Mouse (Mus musculus) spleen, adult 2 months (tissue): ENCODE measurements around the gene Sspn. TPM values are rescaled to one million over a fixed set of nuclear protein-coding genes. Genes with fewer than 3 reads are reported as not detected.

ENCODE experiments used
- DNase-seq, 2 experiments: peaks; one replicate each; pipeline versions ENCODE4 v3.0.0 to v3.0.0-alpha.2; 2012 to 2021; ENCODE audit warnings: low spot score in 2 of 2, low read depth in 1 of 2
- H3K27ac ChIP-seq: fragments of 200-500 bp; 2 replicates; pipeline ENCODE4 v1.5.1; 2012; ENCODE audit warnings: low read length, inconsistent platforms; ENCODE audit not compliant: insufficient read depth
- H3K27me3 ChIP-seq: fragments of 200-500 bp; 2 replicates; pipeline ENCODE4 v1.6.1; 2012; ENCODE audit warnings: mild to moderate bottlenecking, moderate library complexity, low read length, inconsistent platforms; ENCODE audit not compliant: control insufficient read depth, insufficient read depth
- H3K36me3 ChIP-seq: fragments of 200-500 bp; 2 replicates; pipeline ENCODE4 v1.6.1; 2012; ENCODE audit warnings: mild to moderate bottlenecking, low read length, inconsistent platforms; ENCODE audit not compliant: control insufficient read depth, insufficient read depth
- H3K4me1 ChIP-seq: fragments of 200-500 bp; 2 replicates; pipeline ENCODE4 v1.6.1; 2011; ENCODE audit warnings: inconsistent platforms; ENCODE audit not compliant: control insufficient read depth, insufficient read depth, insufficient read length
- H3K4me3 ChIP-seq: fragments of 200-500 bp; 2 replicates; pipeline ENCODE4 v1.5.1; 2011; ENCODE audit warnings: mild to moderate bottlenecking, inconsistent platforms; ENCODE audit not compliant: insufficient read depth, insufficient read length; ENCODE audit errors: extremely low read depth
- CTCF ChIP-seq: fragments of 200-500 bp; IDR thresholded peaks from 2 replicates; pipeline ENCODE4 v1.5.1; 2011; ENCODE audit warnings: mild to moderate bottlenecking, inconsistent platforms; ENCODE audit not compliant: insufficient read depth, insufficient read length, insufficient replicate concordance; ENCODE audit errors: extremely low read depth
- POLR2A ChIP-seq: fragments of 200-500 bp; IDR thresholded peaks from 2 replicates; pipeline ENCODE4 v1.6.1; 2011; ENCODE audit warnings: low read depth, low read length, inconsistent platforms
- WGBS: fragments of 180-500 bp; shearing (Covaris S2); methylation state at CpG from one replicate; pipeline ENCODE4 v1.1.7; 2018; 5-methylcytosine and 5-hydroxymethylcytosine counted together
- polyA plus RNA-seq: library from polyadenylated mRNA; depleted of rRNA; stranded (reverse); fragments of >200 nt; gene quantifications from 2 replicates; pipeline ENCODE4 v1.2.3, GENCODE M21; 2012

Sspn gene
- polyA plus RNA-seq, 1 experiment = 2.0 TPM

DNA sequence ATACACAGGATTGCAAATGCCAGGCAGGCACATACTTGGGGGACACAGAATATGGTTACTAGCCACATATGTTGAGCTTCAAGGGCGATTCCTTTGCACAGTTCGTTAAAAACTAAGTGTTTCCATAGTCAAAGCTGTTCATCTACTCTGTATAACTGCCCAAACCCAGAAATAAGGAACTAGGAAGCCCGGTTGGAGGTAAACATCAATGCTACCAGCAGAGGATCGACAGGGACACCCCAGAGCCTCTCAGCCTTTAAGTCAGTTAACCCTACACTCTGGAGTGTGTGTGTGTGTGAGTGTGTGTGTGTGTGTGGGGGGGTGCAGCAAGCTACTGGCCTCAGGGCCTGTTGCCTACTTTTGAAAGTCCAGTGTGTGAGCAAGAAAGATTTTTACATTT lies 21.5 kb upstream of the Sspn start:
- Histone ChIP-seq H3K36me3 (no peaks in the 10 kb centered on the region), H3K27ac (no peak overlapping the region)
- WGBS = 22% methylated on average over 4 of the region's 4 CpGs

DNA sequence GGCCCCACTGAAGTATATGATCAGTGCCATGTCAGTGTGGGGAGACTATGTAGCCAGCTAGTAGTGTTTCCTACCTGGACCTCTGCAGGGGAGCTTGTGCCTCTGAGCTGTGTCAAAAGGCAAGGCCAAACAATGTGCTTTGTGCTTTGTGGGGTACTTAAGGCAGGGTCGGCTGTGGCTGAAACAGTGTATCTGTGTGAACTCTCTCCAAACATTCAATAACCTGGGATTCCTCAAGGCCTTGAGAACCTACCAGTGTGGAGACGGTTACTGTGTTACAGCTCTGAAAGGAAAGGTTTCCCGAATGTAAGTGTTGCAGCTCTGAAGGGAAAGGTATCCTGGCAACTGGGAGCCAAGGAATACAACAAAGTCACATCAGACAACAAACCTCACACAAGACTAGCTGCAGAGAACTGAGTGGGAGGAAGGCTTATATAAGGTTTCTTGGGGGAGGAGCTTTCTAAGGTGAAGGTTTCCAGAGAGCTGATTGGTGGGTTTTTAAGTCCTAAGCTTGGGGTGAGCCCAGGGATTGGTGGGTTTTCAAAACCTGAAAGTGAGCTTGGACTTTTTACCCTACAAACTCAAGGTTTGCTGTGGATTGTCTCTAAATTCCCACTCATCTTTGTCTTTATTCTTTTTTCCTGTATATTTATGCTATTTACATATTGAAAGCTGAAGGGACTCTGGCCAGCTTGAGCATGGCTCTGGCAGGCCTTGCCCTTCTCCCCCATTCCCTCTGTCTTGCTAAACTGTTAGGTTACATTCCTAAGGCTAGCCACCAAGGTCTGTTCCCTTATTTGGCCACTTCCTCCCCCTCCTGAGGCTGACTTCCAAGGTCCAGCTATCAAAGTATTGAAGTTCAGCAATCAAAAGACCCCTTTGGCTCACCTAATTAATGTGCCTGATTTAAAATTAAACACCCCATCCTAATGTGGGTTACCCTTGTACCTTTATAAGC lies 20.7 kb upstream of the Sspn start:
- Histone ChIP-seq H3K27ac (no peak overlapping the region), H3K4me1 (peaks cover 5% of the 10 kb centered on the region; the same call in 1 of the 2 replicates), H3K4me3 (no peak overlapping the region), H3K27me3 (no peaks in the 10 kb centered on the region), H3K36me3 (no peaks in the 10 kb centered on the region)
- WGBS = 94% methylated on average over 3 of the region's 3 CpGs
- no peak for DNase-seq
- no peak for TF ChIP-seq CTCF
- TF ChIP-seq POLR2A = no peak

More for the DNA sequence above, 21.5 kb upstream of the Sspn start:
- DNase-seq = no peak
- no peak overlapping the region for H3K4me3 ChIP-seq
- peaks cover 6% of the 10 kb centered on the region; the same call in 1 of the 2 replicates for H3K4me1 ChIP-seq
- TF ChIP-seq CTCF (no peak), POLR2A (no peak)
- no peaks in the 10 kb centered on the region for H3K27me3 ChIP-seq

DNA sequence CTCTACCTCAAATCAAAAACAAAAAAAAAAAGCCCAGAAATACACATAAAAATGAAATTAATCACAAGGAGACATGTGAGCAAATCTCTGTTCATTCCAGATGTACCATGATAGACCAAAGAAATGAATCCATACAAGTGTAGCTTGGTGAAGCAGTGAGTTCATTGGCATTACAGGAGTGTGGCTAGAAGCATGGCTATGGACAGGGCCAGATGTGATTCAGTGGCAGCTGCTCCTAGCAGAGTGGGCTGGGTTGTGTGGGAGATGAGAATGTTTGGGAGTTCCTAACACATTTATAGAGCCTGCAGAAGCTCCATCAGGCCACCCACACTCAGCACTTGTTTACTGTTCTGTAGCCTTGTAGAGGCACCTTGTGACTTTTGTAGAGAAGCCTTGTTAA lies 19.2 kb upstream of the Sspn start:
- Histone ChIP-seq H3K4me3 (no peak overlapping the region), H3K27me3 (no peaks in the 10 kb centered on the region), H3K27ac (no peak overlapping the region), H3K36me3 (no peaks in the 10 kb centered on the region), H3K4me1 (no peaks in the 10 kb centered on the region; the same call in 1 of the 2 replicates)
- no peak for TF ChIP-seq CTCF
- TF ChIP-seq POLR2A = no peak
- no peak for DNase-seq

DNA sequence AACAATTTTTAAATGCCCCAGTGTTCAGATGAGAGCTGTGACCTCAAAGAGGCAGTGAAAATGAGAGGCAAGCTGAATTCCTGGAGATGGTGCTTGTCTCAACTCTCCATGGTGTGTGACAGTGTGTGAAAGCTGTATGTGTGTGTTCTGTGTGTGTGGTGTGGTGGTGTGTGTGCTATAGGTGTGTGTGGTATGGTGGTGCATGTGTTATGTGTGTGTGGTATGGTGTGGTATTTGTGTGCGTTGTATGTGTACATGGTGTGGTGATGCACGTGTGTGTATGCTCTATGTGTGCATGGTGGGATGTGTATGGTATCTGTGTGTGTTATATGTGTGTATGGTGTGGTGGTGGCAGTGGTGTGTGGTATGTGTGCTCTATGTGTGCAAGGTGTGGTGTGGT lies 16.0 kb upstream of the Sspn start:
- no peaks in the 10 kb centered on the region for H3K36me3 ChIP-seq
- no peak overlapping the region for H3K27ac ChIP-seq
- no peak overlapping the region for H3K4me3 ChIP-seq
- TF ChIP-seq CTCF = no peak
- no peak for TF ChIP-seq POLR2A
- no peak for DNase-seq
- WGBS = 96% methylated on average over 2 of the region's 2 CpGs
- H3K27me3 ChIP-seq = no peaks in the 10 kb centered on the region
- no peaks in the 10 kb centered on the region for H3K4me1 ChIP-seq

DNA sequence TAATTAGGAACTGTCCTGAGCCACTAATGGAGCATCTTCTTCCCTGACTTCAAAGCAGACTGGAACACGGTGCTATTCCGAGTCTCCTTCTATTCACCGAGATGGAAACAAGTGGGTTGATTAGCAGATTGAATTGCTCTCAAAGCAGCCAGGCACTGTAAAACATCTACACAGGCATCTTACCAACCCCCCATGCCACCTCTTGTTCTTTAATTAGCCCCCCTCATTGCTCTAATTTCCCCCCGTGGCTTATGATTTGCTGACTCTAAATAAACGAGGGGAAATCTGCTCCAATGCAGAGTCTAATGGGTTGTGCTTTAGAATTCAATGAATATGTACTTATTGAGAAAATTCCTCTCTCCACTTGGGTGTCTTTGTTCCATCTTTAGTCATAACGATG lies 15.0 kb upstream of the Sspn start:
- no peaks in the 10 kb centered on the region for H3K4me1 ChIP-seq
- H3K27ac ChIP-seq = no peak overlapping the region
- no peak for DNase-seq
- 81% methylated on average over 6 of the region's 6 CpGs for WGBS
- TF ChIP-seq CTCF = no peak
- TF ChIP-seq POLR2A = no peak
- H3K36me3 ChIP-seq = no peaks in the 10 kb centered on the region
- no peaks in the 10 kb centered on the region for H3K27me3 ChIP-seq
- no peak overlapping the region for H3K4me3 ChIP-seq

DNA sequence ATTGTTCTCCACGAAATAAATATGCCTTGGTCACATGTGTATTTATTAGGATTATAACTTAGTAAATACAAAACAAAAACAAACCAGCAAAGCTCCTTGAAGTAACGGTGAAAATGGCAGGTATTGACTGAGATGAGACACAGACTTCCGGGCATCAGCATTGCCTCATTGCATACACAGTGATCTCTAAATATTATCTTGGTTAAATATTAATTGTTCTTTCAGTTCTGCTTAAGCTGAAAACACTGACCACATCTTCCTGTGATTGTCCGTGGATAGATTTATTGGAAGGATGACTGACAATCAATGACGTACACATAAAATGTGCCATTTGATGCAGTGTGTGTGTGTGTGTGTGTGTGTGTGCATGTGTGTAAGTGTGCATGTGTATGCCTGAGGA lies 13.2 kb upstream of the Sspn start:
- TF ChIP-seq CTCF = no peak
- TF ChIP-seq POLR2A = no peak
- Histone ChIP-seq H3K36me3 (no peaks in the 10 kb centered on the region), H3K4me1 (no peaks in the 10 kb centered on the region), H3K27me3 (no peaks in the 10 kb centered on the region), H3K4me3 (no peak overlapping the region), H3K27ac (no peak overlapping the region)
- 88% methylated on average over 5 of the region's 5 CpGs for whole genome bisulfite sequencing
- no peak for DNase-seq

DNA sequence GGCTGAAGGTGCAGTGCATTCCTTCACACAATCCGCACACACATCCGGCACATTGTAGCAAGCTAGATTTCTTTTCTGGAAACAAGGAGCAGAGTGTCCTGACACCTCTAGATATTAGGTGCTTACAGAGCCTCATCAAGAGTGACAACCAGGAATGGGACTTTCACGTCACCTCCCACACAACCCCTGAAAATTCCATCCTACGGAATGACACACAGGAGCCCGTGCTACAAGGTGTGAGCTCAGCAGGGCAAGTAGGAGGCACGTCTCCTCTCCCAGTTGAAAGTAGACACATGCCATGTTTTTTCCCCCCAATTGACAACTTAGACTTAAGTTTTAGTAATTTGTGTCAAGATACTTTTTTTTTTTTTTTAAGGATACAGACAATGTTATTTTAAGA lies 7.8 kb upstream of the Sspn start:
- no peak for DNase-seq
- H3K4me1 ChIP-seq = no peaks in the 10 kb centered on the region
- no peaks in the 10 kb centered on the region for H3K36me3 ChIP-seq
- H3K27me3 ChIP-seq = no peaks in the 10 kb centered on the region
- WGBS = 93% methylated on average over 6 of the region's 6 CpGs
- no peak overlapping the region for H3K27ac ChIP-seq
- no peak overlapping the region for H3K4me3 ChIP-seq
- TF ChIP-seq POLR2A = no peak
- TF ChIP-seq CTCF = no peak
